Mouse (Mus musculus) cerebellum, adult 9-11 months (tissue): Measurements from ENCODE around the gene Cd82.
A peak's percentile ranks its signal among the peaks of the same experiment; 100 is the strongest.

Experiments used
- DNase-seq: peaks from one replicate; pipeline ENCODE4 v3.0.0; 2022

The Cd82 gene

DNA sequence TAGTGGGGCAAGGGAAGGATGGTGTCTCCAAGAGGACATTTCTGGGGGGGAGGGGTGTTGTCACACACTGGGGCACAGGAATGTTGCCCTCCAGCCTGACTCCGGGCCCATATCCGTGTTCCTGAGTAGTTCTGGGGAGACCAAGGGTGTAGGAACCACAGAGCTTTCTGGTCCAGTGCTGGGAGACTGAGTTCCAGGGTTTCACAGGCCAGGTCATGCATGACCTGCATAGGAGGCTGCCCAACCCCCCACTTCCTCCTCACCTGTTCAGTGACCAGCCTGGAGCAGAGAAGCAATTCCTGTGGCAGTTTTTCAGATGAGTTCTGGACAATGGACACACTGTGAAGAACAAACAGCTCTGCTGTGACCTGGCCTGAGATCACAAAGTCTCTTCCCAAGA lies 19.8 kb downstream of the Cd82 start:
- no peak for DNase-seq

DNA sequence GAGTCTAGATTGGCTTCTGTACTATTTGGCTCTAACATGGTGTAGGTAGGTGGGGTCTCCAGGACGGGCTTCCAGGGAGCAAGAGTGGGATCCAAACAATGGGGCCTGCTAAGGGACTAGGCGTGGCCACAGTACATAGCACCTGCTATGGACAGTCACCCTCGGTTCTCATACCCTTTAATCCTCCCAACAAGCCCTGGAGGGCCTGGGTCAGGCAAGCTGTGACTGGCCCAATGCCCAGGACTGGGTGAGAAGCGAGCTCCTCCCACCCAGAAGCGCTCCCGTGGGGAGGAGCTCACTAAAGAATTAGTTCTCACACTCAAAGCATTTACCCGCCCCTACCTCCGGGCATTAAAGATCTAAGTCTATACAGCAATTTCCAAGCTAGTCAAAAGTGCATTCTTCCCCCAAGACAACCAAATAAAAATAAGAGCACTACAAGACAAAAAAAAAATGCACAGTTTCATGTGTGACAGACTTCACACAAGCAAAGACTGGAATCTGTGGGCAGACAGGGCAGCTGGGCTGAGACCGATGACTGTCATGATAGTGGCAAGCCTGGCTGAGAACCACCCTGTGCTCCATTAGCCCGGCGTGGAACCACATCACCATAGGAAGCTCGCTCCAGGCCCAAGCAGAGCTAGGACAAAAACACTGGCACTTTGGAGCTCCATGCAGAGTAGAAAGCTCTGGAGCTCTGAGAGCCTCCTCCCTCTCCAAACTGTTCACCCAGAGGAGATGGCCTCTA lies 23.0 kb downstream of the Cd82 start:
- no peak for DNase-seq

DNA sequence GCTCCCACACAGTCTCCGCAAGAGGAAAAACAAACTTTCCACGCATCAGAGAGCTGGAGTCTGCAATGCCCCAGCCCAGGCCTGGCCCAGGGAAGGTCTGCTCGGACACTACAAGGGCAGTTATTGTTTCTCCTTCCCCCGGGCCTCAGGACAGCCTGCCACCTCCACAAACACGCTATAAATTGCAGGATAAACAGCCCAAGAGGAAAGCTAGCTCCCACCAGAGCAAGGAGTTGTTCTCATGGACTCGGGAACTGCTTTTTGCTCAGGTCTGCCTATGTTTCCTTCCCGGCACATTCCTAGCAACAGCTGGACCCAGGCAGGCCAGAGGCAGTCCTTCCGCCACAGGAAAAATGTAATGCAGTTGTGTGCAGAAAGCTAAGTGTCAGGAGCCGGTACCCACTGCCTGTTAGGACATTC lies 23.6 kb downstream of the Cd82 start:
- DNase-seq = no peak

DNA sequence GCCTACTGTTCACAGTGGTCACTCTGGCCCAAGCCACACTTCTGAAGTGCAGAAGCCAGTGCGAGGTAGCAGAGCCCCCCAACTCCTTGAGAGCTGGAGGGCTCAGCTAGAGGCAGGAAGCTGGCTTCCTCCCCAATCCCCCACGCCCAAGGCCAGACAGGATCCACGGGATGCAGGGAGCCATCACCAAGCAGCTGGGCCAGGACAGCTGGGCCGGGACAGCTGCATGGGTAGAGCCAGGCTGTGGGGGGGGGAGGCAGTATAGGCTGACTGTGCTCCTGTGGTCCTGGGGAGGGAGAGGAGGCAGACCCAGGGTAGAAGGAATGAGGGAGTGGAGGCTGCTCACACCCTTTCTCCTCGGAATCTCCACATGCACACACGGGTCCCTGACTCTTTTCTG lies 24.6 kb downstream of the Cd82 start:
- no peak for DNase-seq

DNA sequence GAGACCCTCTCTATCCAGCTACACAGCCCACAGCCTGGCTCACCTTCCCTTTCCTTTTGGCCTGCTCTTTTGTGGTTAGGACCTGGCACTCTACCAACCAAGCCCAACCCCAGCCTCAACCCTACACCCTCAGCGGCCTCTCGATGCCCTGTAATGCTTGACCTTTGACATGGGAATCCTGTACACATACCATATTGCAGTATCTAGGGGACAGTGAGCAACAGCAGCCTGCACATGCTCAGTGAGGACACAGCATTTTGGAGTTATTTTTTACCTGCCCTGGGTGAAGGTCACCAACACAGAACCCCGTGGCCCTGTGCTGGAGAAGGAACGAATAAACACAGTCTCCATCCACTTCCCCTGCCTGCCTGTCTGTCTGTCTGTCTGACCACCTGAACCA lies 27.4 kb downstream of the Cd82 start:
- DNase-seq = no peak

DNA sequence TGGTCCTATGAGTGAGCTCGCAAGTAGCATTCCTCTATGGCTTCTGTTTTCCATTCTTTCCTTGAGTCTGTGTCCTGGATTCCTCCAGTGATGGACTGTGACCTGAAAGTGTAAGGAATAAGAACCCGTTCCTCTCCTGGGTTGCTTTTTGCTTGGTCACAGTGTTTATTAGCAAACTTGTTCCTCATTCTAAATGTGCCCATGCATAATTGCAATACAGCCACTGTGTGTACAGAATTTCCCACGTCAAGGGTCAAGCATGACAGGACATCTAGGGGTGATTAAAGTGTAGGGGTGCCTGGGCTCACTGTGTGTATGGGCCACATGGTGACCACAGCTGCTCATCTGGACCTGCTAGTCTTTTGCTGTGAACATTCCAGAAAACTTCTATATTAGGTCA lies 28.0 kb downstream of the Cd82 start:
- DNase-seq = no peak

DNA sequence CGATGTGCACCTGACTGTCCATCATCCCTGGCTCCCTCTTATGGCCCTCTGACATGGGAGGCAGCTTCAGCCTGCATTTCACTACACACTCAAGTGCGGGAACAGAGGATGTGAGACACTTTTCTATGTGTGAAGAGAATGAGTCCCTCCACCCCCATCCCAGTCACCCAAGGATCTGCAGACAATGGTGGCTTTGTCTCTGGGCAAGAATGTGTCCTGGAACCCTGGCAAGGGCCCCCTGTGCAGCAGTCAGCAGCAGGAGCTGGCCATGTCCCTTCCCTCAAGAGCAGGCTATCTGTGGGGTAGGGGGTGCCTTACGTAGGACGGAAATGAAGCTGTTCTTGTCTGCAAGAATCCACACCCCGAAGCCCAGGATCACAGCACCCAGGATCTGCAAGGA lies 29.4 kb downstream of the Cd82 start:
- DNase-seq = no peak

DNA sequence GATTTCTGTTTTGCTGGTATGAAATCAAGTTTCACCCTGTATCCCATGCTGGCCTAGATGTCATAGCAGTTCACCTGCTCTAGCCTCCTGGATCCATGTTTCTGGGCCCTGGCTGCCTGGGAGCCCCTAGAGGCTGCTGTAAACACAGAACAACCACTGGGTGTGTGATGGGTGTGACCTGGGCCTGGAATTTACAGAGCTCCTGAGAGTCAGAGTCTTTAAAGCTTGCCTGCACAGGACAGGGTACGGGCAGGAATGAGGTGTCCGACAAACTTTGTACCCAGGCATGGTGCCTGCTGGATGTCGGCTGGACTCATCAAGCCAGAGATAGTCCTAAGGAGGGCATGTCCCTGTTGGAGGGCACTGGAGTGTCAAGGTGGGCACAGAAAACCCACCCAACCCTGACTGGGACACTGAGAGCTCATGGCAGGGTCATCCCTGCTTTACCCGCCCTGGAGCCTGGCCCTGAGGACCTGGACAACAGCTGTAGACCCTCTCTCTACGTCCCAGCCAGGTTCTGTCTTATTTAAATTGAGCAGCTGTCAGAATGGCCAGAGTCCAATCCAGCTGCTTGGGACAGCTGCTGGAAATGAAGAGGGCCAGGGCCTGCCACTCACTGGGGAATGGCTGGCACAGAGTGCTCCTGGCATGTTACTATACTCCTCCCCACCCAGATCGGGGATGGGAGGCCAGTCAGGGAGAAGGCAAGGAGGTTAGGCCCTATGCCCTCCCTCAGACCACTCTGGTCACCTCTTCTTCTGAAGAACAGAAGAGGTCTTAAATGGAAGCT lies 30.1 kb downstream of the Cd82 start:
- DNase-seq = no peak

DNA sequence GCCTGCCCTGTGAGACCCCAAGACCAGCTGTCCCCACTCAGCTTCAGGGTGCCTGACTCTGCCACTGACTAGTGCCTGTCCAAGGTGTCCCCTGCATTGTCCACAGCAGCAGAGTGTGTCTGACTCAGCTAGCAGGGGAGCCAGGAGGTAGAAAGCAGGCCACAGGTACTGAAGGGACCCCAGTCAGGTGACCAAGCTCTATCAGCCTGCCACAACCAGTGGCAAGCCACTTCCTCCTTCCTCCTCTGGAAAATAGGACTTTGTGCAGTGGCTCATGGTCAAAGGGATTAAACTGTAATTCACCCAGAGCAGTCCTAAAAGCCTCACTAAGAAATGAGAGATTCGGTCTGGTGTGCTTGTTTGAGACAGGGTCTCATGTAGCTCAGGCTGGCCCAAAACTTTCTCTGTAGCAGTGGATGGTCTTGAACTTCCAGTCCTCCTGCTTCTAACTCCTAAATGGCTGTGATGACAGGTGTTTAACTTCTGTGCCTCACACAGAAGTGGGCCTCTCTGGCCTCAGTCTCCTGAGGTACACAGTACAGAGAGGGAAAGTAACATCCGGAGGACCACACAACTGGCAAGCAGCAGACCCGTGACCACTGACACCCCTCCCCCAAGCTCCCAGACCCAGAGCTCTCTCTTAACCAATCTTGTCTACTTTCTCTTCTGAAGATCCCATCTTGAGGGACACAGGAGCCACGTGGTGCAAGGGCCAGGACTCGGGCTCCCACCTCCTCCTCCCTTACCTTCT lies 31.2 kb downstream of the Cd82 start:
- DNase-seq = no peak

DNA sequence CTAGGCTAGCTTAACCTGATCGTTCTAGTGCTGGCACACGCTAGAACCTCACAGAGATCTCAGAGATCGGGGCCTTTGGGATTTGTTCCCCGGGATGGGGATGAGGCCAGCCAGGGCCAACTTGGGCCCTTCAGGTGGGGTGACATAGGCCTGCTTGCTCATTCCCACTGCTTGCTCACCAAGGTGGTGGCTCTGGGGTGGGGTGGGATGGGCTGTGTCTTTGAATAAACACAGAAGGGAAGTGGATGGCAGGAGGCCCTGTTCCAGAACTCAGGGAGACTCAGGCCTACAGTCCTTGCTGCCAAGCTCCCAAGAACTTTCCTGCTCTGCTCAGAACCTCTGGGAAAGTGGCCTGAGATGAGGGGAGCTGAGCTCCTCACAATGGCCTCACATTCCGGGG lies 31.9 kb downstream of the Cd82 start:
- DNase-seq = no peak

DNA sequence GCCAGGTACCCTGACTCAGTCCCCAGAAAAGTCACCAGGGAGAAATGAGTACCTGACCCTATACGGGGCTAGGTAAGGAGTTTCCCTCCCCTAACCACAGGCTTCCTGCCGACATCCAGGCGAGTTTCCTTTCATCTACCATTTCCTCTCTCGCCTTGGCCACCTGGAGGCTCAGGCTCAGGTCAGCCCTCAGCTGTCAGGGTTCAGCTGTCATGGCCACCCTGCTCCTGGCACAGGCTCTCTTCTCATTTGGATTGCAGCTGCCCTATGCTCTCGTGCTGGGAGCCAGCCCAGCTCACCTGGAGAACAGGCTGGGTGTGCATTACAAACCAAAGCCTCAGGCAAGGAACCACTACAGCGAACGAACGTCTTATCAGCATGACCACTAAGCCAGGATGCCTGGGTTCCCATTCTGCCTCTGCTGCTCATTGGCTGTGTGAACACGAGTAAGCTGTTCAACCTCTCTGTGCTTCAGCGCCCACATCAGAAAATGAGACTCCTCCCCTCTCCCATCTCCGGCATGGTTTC lies 34.9 kb downstream of the Cd82 start:
- DNase-seq = no peak

DNA sequence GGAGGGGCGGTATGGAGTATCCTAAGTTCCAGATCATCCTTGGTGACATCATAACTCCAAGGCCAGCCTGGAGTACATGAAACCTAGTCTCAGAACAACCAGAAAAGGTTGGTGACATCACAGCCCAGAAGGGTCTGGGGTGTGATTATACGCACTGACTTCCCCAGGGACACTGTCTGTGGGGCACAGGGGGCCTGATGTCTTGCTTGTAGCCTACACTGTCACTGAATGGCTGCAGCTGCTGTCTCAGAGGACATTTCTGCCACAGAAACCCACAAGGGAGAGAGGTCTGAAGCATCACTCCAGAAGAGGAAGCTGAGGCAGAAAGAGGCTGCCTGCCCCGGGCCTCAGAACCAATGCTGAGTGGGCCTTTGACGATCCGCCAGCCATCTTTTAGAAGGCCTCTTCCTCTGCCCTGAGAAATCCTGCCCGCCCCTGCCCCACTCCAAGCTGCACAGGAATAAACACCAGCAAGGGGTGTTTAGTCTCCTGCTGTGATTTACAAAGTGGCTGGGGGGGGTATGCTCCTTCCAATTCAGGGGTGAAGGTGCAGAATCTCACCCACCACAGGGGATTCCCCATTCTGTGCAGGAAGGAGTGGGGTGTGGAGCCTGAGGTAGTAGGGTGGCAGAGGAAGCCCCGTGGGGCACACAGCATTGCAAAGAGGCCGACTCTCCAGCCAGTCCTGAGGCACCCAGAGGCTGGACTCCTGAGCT lies 35.8 kb downstream of the Cd82 start:
- no peak for DNase-seq

DNA sequence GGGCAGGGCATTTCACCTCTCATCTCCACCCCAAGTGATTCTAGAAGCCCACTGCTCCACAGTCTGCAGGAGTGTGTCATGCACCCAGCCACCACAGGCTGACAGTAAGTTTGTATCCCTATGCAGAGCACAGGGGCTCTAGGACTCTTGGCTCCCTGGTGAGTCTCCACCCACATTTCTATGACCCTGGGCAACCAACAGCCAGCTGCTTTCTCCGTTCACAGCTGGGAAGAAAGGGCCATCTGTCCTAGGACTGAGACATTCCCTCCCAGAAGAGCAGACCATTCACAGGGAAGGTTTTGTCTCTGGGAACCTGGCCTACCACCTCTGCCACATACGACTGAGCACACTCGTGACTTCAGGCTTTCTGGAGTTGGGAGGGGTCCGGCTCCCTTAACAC lies 37.1 kb downstream of the Cd82 start:
- DNase-seq = no peak

DNA sequence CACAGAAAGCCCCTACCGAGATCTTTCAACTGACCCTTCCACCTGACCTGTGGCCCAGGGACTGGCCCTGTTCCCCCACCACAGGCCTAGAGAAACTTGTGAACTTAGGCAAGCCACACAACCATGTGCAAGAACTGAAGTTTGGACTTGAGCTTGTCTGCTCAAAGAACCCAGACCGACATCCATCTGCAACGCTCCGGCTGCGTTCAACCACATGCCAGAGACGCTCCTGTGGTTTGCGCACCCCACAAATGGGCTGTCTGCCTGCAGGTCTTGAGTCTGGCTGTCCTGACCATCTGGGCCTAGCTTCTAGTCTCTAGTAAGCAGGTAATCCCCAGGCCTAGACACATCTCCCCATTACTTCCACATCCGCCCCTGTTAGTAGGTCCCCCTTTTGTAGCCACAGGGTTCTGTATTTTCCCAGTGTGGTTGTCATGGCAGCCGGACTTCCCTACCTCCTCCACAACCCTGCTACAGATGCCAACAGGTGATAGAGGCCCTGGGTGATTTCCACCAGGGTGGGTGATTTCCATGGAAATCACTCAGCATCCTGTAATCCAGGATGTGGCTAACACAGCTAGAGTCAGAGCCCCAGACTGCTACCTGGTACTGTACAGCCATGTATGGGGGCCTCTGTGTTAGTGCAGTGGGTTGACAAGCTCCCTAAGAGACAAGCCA lies 38.5 kb downstream of the Cd82 start:
- no peak for DNase-seq

DNA sequence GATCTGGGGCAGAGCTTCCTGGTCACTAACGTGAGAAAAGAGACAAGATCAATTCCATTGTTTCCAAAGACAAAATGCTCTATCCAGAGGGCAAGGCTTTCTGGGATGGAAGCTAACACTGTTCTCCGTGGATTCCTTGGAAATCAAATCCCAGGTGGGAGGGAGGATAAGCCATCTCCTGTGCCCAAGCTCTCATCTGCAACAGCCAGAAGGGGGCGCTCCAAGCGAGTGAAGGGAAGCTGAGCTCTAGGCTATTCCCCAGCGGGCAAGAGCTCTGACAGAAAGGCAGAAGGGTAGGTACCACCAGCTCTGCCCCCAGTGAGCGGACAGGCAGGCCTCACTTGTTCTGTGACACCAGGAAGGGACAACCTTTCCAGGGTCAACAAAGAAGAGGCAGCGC lies 41.6 kb downstream of the Cd82 start:
- peak; percentile 47 for DNase-seq

DNA sequence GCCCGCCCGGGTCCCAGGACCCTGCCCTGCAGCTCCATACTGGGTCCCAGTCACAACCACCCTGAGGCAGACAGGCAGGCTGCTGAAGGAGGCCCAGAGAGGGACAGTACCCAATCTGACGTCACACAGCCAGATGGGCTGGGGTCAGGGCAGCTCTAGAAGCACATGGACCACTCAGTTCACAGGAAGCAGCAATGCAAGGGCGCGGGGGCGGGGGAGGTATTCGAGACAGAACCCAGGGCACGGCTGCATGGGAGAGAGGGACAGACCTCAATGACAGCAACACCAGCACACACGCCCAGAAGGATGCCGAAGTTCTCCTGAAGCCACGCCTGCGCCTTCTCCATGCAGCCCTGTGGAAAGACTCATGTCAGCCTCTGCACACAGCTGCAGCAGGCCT lies 43.0 kb downstream of the Cd82 start:
- no peak for DNase-seq

DNA sequence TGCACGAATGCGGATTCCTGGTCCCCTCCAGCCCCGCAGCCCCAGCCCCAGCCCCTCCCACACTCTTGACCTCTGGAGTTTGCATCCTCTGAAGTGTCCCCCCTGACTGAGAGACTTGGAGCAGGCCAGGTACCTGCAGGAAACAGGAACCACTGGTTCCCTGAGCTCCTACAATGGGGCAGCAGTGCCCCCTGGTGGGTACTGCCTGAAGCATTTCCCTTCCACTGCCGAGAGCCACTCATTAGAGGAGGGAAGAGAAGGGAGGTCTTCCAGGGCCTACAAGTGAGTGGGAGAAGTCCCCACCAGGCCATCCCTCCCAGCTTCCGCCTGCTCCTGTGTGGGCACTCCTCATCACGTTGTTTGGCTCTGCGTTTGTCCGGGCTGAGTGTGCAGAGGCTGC lies 44.5 kb downstream of the Cd82 start:
- DNase-seq = peak; percentile 80

DNA sequence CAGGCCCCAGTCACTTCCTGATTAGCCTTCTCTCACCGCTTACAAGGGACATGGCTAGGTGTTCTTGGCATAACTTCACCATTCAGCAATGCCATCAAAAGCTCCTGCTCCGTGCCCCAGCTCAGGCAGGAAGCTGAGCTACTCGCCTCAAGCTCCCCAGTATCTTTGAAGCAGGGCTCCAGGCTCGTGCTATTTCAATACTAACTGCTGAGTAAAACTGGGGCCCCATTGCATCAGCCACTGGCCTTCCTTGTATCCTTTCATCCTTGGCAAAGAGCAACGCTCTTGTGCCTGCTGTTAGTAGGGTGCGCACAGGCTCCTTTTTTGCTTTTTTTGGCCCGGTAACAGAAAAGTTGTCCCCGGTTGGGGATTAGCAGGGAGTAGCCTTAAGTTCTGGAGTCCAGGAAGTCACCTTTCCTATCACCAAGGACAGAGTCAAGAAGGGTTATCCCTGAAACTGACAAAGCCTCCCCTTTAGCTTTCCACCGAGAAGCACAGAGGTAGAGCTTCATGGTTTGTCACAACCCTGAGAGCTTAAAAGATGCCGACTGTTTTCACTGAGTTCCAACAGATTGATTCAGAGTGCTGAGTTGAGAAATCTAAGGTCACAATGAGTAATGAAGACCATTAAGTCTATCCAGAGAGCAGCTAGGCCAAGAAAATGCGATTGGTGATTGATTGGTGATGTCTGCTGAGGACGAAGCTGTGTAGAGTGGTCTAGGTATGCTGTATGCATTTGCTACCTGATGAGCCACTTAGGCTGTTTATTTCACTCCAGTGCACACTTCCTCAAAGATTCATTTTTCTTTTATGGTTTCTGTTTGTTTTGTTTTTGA lies 45.8 kb downstream of the Cd82 start:
- no peak for DNase-seq

DNA sequence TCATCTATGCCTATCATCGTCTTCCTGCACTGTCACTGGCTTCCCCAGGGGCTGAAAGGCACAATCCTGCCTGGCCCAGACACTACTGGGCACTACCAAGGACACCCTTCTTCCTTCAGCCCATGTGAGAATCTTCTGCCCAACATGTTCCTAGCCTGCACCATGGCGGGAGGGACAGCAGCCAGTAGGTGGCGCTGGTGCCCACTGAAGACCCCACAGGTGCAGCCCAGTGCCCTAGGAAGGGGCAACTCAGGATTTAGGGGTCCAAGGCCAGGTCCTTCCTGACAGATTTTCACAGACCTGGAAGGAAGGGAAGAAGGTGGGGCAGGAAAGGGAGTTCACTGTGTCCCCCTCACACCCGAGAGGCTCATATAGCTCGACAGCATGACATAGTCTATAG lies 47.7 kb downstream of the Cd82 start:
- DNase-seq = no peak

DNA sequence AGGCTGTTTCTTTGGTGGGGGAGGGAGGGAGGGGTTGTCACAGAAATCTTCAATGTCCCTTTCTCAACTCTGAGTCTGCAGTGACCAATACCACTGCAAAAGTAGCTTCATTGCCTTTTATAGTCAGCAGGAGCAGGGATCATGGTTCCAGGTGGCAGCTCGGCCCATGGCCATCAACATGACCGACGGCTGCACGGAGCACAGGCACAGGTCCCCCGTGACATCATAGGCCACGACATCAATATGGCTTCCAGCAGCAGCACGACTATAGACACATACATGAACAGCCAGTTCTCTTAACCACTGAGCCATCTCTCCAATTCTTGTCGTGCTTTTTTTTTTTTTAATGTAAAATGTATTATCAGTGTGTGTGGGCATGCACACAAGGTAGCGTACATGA lies 48.8 kb downstream of the Cd82 start:
- DNase-seq = no peak

DNA sequence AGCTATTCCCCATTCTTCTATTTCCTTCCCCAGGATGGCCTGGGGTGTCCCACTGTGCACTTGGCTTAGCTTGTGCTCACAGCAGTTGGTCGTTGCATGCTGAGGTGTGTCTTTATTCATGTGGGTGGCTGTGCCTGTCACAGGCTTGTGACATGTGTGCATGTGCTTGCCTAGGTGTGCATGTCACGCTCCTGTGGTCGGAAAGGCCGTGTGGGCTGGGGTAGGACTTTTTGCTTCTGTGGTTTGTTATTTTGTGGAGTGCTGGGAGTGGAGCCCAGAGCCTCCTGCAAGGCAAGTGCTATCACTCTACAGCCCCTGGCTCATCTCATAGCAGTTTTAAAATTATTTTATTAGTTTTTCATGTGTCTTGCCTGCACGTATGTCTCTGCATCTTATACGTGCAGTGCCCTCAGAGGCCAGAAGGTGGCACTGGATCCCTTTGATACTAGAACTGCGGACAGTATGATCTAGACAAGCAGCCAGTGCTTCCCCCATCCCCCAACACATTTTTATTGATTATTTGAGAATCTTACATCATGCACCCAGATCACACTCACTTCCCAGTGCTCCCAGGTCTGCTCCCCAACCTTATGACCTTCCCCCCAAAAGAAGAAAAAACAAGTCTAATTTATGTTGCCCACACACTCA lies 49.4 kb downstream of the Cd82 start:
- peak; percentile 51 for DNase-seq
